Mouse (Mus musculus) forebrain, embryonic 15.5 days (tissue): Measurements from ENCODE around the gene Tmem167b. TPM values are rescaled to one million over a fixed set of nuclear protein-coding genes. Genes with fewer than 3 reads are reported as not detected.
"Not testable (repeated sequence)": the region's sequence is repeated elsewhere in the genome, so short reads cannot be mapped to it uniquely, and the experiment has no call there.

ENCODE experiments used
- ATAC-seq: fragments of 200-750 bp; cut with Nextera tagmentation; replicated peaks from 2 replicates; pipeline ENCODE4 v1.8.0; 2017; ENCODE audit warnings: mild to moderate bottlenecking, moderate TSS enrichment, moderate library complexity
- H3K27ac ChIP-seq: fragments of 300-500 bp; sonication (generic); replicated peaks from 2 replicates; pipeline ENCODE4 v1.5.1; 2015; ENCODE audit warnings: mild to moderate bottlenecking, inconsistent platforms
- H3K27me3 ChIP-seq: fragments of 300-500 bp; sonication (generic); 2 replicates; pipeline ENCODE4 v1.6.1; 2015; ENCODE audit warnings: inconsistent platforms
- H3K36me3 ChIP-seq: fragments of 300-500 bp; sonication (generic); 2 replicates; pipeline ENCODE4 v1.6.1; 2015; ENCODE audit warnings: mild to moderate bottlenecking, inconsistent platforms
- H3K4me1 ChIP-seq: fragments of 300-500 bp; sonication (generic); 2 replicates; pipeline ENCODE4 v1.6.1; 2015; ENCODE audit warnings: inconsistent platforms
- H3K4me2 ChIP-seq: fragments of 300-500 bp; sonication (generic); replicated peaks from 2 replicates; pipeline ENCODE4 v1.6.1; 2015; ENCODE audit warnings: mild to moderate bottlenecking, inconsistent platforms
- H3K4me3 ChIP-seq: fragments of 300-500 bp; sonication (generic); 2 replicates; pipeline ENCODE4 v1.5.1; 2015; ENCODE audit warnings: mild to moderate bottlenecking, inconsistent platforms
- H3K9ac ChIP-seq: fragments of 300-500 bp; sonication (generic); replicated peaks from 2 replicates; pipeline ENCODE4 v1.6.1; 2015; ENCODE audit warnings: mild to moderate bottlenecking, inconsistent platforms
- H3K9me3 ChIP-seq: fragments of 300-500 bp; sonication (generic); 2 replicates; pipeline ENCODE4 v1.6.1; 2016; ENCODE audit warnings: inconsistent platforms
- WGBS: fragments of 180-500 bp; shearing (Covaris S2); methylation state at CpG from one replicate; pipeline ENCODE4 v1.1.7; 2015; ENCODE audit warnings: mixed read lengths; 5-methylcytosine and 5-hydroxymethylcytosine counted together
- polyA plus RNA-seq: library from polyadenylated mRNA; unstranded; fragments of >200 nt; fragmentation: Nextera tagmentation; extraction: Ambion mirVana; gene quantifications from 2 replicates; pipeline ENCODE4 v1.2.1, GENCODE M21; 2015

The Tmem167b gene
- polyA plus RNA-seq, 1 experiment from 2014 or later, result 68.7 TPM

DNA sequence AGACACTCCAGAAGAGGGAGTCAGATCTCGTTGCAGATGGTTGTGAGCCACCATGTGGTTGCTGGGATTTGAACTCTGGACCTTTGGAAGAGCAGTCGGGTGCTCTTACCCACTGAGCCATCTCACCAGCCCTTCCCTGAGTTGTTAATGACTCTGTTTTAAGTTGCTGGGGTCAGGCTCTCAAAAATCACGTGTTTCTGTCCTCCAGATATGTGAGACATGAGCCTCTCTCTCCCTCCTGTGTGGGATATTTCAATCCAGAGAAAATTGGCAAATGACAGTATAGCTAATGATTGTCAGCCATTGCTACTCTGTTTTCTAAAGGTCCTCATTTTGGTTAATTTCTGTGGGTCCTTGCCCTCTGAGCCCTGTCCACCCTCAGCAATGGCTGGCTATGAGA lies 7.4 kb upstream of the Tmem167b start:
- H3K36me3 ChIP-seq, H3K4me3 ChIP-seq, H3K9ac ChIP-seq, H3K4me2 ChIP-seq, H3K27ac ChIP-seq, ATAC-seq, H3K9me3 ChIP-seq, H3K27me3 ChIP-seq: not testable (repeated sequence)
- WGBS, result 71% methylated on average over 3 of the region's 3 CpGs
- peaks cover 38% of the 10 kb centered on the region for H3K4me1 ChIP-seq

DNA sequence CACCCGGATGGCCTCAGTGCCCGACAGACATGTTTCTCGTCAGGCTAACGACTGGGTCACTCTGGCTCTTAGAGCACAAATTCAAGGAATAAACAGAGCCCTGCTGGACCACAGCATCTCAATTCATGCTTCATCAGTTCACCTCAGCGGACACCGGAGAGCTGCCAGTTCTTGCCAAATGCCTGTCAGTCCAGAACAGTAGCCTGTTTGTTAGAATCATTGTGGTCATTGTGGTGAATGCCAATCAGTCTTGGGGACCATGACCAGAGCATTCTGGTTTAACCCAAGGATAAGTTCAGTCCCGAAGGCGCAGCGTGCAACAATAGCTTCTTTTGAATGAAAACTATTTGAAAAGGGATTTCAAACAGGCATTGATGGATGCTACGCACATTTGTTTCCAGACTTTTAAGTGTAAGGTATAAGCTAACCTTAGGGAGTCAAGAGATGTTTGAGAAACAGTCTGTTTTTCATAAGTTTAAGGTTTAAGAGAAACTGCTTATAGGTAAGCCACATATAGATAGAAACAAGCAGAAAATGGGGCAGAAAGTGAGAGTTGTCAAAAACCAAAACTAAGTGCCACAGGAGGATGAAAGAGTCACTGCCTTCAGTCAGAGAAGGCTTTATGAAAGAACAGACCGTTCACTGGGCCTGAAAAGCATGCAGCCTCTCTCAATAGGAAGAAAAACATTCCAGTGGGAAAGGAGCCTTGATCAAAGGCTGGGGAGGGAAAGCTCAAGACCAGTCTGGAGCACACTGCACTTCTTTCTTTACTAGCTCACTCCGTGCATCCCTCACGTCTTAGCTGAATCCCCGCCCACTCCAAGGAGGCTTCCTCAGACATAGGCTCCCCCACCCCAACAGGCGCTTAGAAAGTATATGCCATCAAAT lies 6.0 kb upstream of the Tmem167b start:
- H3K4me1 ChIP-seq, result peaks cover 28% of the 10 kb centered on the region
- H3K9ac ChIP-seq, result no peak overlapping the region; the same call in 1 of the 2 replicates
- H3K27ac ChIP-seq, result peak overlapping the region; percentile 74
- no peaks in the 10 kb centered on the region for H3K36me3 ChIP-seq
- ATAC-seq, result no peak; the same call in 1 of the 2 replicates
- 7% methylated on average over 15 of the region's 15 CpGs for WGBS
- no peak overlapping the region for H3K4me3 ChIP-seq
- peak overlapping the region; percentile 5; the same call in 1 of the 2 replicates for H3K4me2 ChIP-seq
- no peaks in the 10 kb centered on the region for H3K9me3 ChIP-seq
- H3K27me3 ChIP-seq, result no peaks in the 10 kb centered on the region

DNA sequence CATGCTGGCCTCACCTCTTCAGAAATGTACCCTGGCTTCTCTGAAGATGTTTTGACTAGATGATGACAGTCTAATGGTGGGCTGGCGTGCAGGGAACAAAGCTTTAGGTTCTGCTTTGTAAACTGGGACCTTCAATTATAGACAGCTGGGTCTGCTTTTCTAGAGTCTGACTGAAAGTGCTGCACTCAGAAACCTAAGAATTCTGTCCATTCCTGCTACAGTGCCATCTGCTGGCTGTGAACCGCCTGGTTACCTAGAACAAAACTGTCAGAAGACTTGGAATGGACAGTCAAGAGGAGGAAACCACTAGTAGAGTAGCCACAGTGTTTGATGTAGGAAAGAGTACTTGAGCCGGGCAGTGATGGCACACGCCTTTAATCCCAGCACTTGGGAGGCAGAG lies 1.0 kb upstream of the Tmem167b start:
- Histone ChIP-seq H3K4me2 (peak overlapping the region; percentile 85), H3K27me3 (no peaks in the 10 kb centered on the region), H3K4me3 (peak overlapping the region; percentile 87), H3K4me1 (peaks cover 29% of the 10 kb centered on the region), H3K27ac (peak overlapping the region; percentile 96), H3K9ac (peak overlapping the region; percentile 48), H3K36me3 (peaks cover 18% of the 10 kb centered on the region), H3K9me3 (no peaks in the 10 kb centered on the region)
- ATAC-seq, result peak; percentile 8; the same call in 1 of the 2 replicates
- 8% methylated on average over 4 of the region's 4 CpGs for WGBS

DNA sequence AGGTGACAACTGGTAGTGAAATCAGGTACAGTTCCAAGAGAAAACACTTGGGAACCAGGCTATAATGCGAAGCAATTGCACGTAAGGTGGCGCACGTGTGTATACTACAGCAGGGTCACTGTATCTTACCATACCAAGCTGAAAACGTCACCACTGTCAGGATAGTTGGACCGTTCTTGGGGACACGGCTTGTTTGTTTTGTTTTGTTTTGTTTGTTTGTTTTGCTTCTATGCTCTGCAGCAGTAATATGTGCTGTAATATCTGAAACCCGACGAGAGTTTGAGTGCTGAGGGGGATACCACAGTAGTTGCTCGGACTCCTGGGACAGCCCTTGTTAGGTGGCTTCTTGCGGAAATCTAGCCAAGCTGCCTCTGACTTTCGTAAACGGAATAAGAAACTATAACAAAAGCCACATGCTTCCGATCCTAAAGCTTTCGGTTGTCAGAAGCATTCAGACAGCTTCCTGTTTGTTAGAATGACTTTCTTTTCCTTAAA lies 558 bp upstream of the Tmem167b start:
- Histone ChIP-seq H3K27me3 (no peaks in the 10 kb centered on the region), H3K9me3 (no peaks in the 10 kb centered on the region), H3K9ac (peak overlapping the region; percentile 48), H3K36me3 (peaks cover 23% of the 10 kb centered on the region), H3K4me3 (peak overlapping the region; percentile 87), H3K27ac (peak overlapping the region; percentile 96), H3K4me1 (peaks cover 24% of the 10 kb centered on the region), H3K4me2 (peak overlapping the region; percentile 85)
- ATAC-seq, result peak; percentile 76
- WGBS, result 6% methylated on average over 15 of the region's 15 CpGs

DNA sequence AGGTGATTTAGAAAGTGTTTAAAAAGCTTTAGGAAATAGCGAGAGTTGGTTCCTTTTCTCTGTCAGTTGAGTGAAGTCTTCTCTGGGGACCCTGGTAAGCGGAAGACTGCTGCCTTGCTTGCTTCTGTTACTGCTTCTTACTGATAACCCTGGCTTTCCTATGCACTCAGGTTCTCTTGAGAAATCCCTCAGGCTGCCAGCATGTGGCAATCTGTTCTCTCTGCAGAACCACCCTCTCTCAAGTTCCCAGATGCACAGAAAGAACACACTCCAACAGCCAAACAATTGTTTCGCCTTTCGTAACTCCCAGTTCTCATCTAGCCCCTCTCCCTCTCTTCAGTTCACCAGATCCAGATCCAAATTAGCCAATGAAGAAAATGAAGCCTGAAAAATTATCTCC lies 4.4 kb downstream of the Tmem167b start:
- no peak overlapping the region for H3K4me2 ChIP-seq
- no peaks in the 10 kb centered on the region for H3K9me3 ChIP-seq
- H3K27ac ChIP-seq, result no peak overlapping the region
- WGBS, result 91% methylated on average over 4 of the region's 4 CpGs
- H3K4me1 ChIP-seq, result peaks cover 25% of the 10 kb centered on the region
- H3K27me3 ChIP-seq, result no peaks in the 10 kb centered on the region
- no peak overlapping the region for H3K4me3 ChIP-seq
- peaks cover 34% of the 10 kb centered on the region for H3K36me3 ChIP-seq
- ATAC-seq, result no peak
- no peak overlapping the region for H3K9ac ChIP-seq

DNA sequence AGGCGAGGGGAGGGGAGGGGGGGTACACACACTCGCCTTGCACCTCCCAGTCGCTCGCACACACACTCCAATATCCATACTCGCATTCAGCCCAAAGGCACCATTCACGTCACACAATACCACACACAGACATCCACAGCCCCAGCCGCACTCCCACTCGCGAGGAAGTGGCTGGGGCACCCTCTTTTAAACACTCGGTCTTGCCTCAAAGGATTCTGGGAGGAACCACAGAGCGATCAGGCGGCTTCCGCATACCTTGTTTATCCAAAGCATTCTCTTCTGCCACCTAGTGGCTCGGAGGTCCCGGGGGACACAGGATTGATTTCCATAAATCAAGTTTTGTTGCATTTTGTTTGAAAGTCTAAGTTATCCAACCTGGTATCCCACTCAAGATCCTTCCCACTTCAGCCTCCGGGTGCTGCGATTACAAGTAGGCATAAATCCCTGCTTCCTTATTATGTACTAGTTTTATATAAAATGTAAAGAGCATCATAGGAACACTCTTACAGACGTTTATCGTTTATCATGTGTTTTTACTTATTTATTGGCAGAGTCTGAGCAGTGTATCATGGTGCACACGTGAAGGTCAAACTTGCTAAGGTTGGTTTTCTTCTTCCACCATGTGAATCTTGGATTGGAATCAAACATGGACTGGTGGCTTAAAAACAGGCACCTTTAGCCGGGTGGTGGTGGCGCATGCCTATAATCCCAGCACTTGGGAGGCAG lies 7.5 kb downstream of the Tmem167b start:
- peaks cover 29% of the 10 kb centered on the region for H3K36me3 ChIP-seq
- H3K4me3 ChIP-seq, result peak overlapping the region; percentile 70
- peak overlapping the region; percentile 90 for H3K27ac ChIP-seq
- peak; percentile 97 for ATAC-seq
- no peaks in the 10 kb centered on the region for H3K9me3 ChIP-seq
- H3K27me3 ChIP-seq, result no peaks in the 10 kb centered on the region
- 18% methylated on average over 22 of the region's 22 CpGs for WGBS
- H3K4me2 ChIP-seq, result peak overlapping the region; percentile 74
- H3K9ac ChIP-seq, result peak overlapping the region; percentile 94
- H3K4me1 ChIP-seq, result peaks cover 6% of the 10 kb centered on the region

DNA sequence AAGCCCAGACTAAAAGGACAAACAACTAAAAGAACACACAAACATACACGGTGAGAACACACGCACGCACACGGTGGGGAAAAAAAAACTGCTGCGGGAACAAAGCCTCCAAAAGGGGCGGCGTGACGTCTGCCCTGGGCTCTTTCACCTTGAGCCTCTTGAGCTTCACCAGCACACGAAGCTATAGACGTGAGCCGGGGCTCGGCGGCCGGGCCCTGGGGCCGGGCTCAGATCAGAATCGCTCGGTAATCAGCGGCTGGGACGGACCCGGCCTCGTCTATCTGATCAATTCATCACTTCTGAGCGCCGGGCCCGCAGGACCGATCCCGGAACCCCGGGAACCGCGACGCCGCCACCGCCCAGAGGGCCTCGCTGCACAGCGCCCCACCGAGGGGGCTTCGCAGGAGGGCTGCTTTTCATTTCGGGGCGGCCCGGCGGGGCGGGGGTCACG lies 8.1 kb downstream of the Tmem167b start:
- peak overlapping the region; percentile 74 for H3K4me2 ChIP-seq
- ATAC-seq, result peak; percentile 78
- WGBS, result under 1% methylated on average over 36 of the region's 42 CpGs

DNA sequence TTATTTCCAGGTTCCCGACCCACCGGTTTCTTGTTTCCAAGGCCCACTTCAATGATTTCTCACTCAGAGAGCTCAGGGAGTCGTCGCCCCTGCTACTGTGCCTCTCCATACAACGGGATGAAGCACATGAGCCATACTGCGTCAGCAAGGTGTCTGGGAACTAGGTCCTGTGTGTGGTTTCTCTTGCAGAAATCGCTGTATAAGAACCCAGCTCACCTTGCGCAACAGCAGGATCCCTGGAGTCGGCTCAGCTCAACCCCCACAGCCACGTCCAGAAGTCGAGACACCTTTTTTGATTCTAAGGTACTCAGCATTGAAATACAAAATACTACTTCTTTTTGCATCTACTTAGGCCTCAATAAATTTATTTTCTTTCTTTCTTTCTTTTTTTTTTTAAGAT lies 20.0 kb downstream of the Tmem167b start:
- Histone ChIP-seq H3K36me3 (no peaks in the 10 kb centered on the region), H3K4me2 (no peak overlapping the region), H3K9ac (no peak overlapping the region), H3K27me3 (no peaks in the 10 kb centered on the region), H3K27ac (no peak overlapping the region), H3K4me1 (peaks cover 5% of the 10 kb centered on the region), H3K4me3 (no peak overlapping the region), H3K9me3 (no peaks in the 10 kb centered on the region)
- ATAC-seq, result no peak
- WGBS, result 86% methylated on average over 11 of the region's 11 CpGs

More for the DNA sequence above, 8.1 kb downstream of the Tmem167b start:
- H3K36me3 ChIP-seq, result peaks cover 24% of the 10 kb centered on the region
- H3K27me3 ChIP-seq, result no peaks in the 10 kb centered on the region
- H3K4me1 ChIP-seq, result peaks cover 6% of the 10 kb centered on the region
- H3K9ac ChIP-seq, result peak overlapping the region; percentile 94
- H3K4me3 ChIP-seq, result peak overlapping the region; percentile 70
- H3K9me3 ChIP-seq, result no peaks in the 10 kb centered on the region
- H3K27ac ChIP-seq, result peak overlapping the region; percentile 90

DNA sequence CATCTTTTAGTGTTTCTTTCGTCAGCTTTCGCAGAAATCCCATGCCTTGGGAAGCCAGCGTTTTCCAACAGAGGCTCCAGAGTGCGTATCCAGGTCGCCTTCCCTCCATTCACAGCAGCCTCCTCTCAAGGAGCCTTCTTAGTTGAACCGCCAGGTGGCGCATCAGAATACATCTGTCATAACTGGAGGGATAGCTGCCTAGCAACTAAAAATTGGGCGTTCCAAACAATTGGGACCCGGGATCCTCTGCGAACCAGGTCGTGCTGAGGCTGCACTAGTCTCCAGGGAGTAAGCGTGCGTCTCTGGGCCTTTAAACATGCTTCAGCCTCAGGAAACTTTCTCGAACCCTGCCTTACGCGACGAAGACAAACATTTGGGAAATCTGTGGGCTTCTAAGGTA lies 25.0 kb downstream of the Tmem167b start:
- peak overlapping the region; percentile 45 for H3K4me2 ChIP-seq
- H3K27me3 ChIP-seq, result peaks cover 5% of the 10 kb centered on the region; the same call in 1 of the 2 replicates
- peak; percentile 66 for ATAC-seq
- no peaks in the 10 kb centered on the region for H3K9me3 ChIP-seq
- H3K4me3 ChIP-seq, result peak overlapping the region; percentile 30
- WGBS, result 4% methylated on average over 17 of the region's 17 CpGs
- peak overlapping the region; percentile 72 for H3K27ac ChIP-seq
- no peak overlapping the region; the same call in 1 of the 2 replicates for H3K9ac ChIP-seq
- peaks cover 14% of the 10 kb centered on the region for H3K4me1 ChIP-seq
- no peaks in the 10 kb centered on the region for H3K36me3 ChIP-seq

DNA sequence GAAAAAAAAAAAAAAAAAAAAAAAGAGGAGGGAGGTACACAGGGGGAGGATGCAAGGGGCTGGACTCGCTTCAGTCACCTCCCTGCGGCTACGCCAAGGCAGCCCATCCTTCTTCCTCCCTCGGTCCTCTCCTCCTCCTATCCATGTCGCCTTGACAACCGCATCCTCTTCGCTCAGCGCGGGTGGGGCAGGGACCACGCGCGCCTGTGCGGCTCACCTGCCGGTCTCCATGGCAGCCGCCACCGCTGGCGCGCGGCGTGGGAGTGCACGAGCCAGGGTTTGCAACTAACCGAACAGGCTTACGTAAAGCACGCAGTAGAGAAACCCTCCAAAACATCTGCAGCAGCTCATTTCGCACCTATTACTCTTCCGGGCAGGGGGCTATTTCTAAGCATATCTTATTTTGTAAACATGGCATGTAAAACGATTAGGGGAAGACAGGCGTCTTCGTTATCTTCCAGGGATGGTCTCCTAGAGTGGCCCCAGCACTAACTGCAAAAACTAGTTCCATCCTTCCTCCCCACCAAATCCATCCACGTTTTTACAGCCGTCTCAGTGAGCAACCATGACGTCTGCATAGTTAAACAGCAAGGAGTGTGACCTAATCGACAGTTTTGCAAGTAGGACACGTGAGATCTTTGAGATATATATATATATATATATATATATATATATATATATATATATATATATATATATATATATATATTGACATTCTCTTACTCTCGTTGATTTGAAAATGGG lies 25.6 kb downstream of the Tmem167b start, which contains the start of gene 5330417C22Rik:
Gene 5330417C22Rik, minus strand, starts transcription at position 20 of the 744 bp plus-strand sequence.
- peaks cover 5% of the 10 kb centered on the region; the same call in 1 of the 2 replicates for H3K27me3 ChIP-seq

DNA sequence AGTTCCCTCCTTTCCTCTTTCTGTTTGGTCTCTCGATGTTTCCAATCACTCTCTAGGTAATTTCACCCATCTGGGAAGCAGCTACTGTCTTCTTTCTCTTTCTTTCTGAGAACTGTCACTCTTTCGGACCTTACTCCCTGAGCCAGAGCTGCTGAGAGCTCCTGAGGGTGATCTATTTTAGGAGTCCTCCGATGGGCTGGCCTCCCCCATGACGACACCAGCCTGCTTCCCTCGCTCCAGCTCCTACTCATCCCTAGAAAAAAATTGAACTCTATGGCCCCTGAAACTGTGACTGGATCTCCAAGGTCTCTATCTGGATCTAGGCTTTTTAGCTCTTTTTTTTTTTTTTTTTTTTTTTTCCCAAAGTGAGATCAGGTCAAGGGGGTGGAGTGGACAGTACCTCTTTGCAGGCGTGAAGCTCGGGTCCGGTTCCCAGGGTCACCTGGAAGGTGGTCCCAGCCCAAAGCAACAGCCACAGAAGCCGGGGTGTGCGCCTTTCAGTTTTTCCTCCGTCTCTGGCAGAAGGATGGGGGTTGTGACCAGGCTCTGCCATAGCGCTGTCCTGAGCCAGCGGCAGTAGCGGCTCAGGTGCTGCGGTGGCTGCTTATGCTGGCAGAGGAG lies 26.3 kb downstream of the Tmem167b start:
- peak overlapping the region; percentile 50 for H3K4me3 ChIP-seq
- H3K9me3 ChIP-seq, result no peaks in the 10 kb centered on the region
- H3K27me3 ChIP-seq, result peaks cover 5% of the 10 kb centered on the region; the same call in 1 of the 2 replicates
- peak overlapping the region; percentile 59 for H3K27ac ChIP-seq
- H3K36me3 ChIP-seq, result no peaks in the 10 kb centered on the region
- 7% methylated on average over 15 of the region's 15 CpGs for WGBS
- peaks cover 14% of the 10 kb centered on the region for H3K4me1 ChIP-seq
- no peak for ATAC-seq
- peak overlapping the region; percentile 87 for H3K4me2 ChIP-seq
- peak overlapping the region; percentile 47 for H3K9ac ChIP-seq

More for the DNA sequence above, 25.6 kb downstream of the Tmem167b start, which contains the start of gene 5330417C22Rik:
- WGBS, result under 1% methylated on average over 35 of the region's 35 CpGs
- Histone ChIP-seq H3K4me1 (peaks cover 14% of the 10 kb centered on the region), H3K4me2 (peak within 1 kb of the TSS; percentile 87), H3K36me3 (no peaks in the 10 kb centered on the region), H3K4me3 (peak within 1 kb of the TSS; percentile 50), H3K9me3 (no peaks in the 10 kb centered on the region), H3K9ac (peak within 1 kb of the TSS; percentile 47), H3K27ac (peak within 1 kb of the TSS; percentile 72)
- ATAC-seq, result peak; percentile 96
